Mouse (Mus musculus) brain, embryonic 14.5 days (tissue): ENCODE measurements at regions not wholly inside any gene's neighbourhood (a gene's known extent, or its start where the extent isn't known, plus 50 kb on each side); places are given as distances from the start of the nearest gene placed in this dataset.

ENCODE experiments used
- DNase-seq: peaks from one replicate; pipeline ENCODE4 v3.0.0-alpha.2; 2011; ENCODE audit warnings: low read depth
- CTCF ChIP-seq: fragments of 200-500 bp; IDR thresholded peaks from 2 replicates; pipeline ENCODE4 v1.5.1; 2012; ENCODE audit warnings: inconsistent platforms, mild to moderate bottlenecking, moderate library complexity, borderline replicate concordance; ENCODE audit not compliant: insufficient read depth, insufficient read length; ENCODE audit errors: extremely low read depth
- POLR2A ChIP-seq: fragments of 200-500 bp; IDR thresholded peaks from 2 replicates; pipeline ENCODE4 v1.6.1; 2012; ENCODE audit warnings: mild to moderate bottlenecking, inconsistent platforms, borderline replicate concordance; ENCODE audit not compliant: poor library complexity, insufficient read depth, insufficient read length, severe bottlenecking; ENCODE audit errors: extremely low read depth

- peak; percentile 59 for DNase-seq
- TF ChIP-seq POLR2A (no peak), CTCF (no peak)
These were observed 167.3 kb downstream of the Gadd45g start for GRCm38 (mm10) chr13:52013757-52014156.

- no peak for TF ChIP-seq CTCF
- no peak for TF ChIP-seq POLR2A
- peak; percentile 38 for DNase-seq
These were observed 168.1 kb downstream of the Gadd45g start for GRCm38 (mm10) chr13:52014566-52014965.

- no peak for TF ChIP-seq CTCF
- no peak for TF ChIP-seq POLR2A
- DNase-seq = peak; percentile 85
These were observed 168.6 kb downstream of the Gadd45g start for GRCm38 (mm10) chr13:52015066-52015465.

GRCm38 (mm10) chr13:52015496-52015895, 169.0 kb downstream of the Gadd45g start:
- no peak for TF ChIP-seq CTCF
- no peak for TF ChIP-seq POLR2A
- peak; percentile 80 for DNase-seq

GRCm38 (mm10) chr13:52017598-52018190, 171.2 kb downstream of the Gadd45g start:
- no peak for DNase-seq
- TF ChIP-seq POLR2A (no peak), CTCF (no peak)

GRCm38 (mm10) chr13:52019647-52020046, 173.2 kb downstream of the Gadd45g start:
- no peak for TF ChIP-seq CTCF
- no peak for TF ChIP-seq POLR2A
- no peak for DNase-seq

GRCm38 (mm10) chr13:52021150-52021549, 174.7 kb downstream of the Gadd45g start:
- no peak for DNase-seq
- TF ChIP-seq POLR2A (no peak), CTCF (no peak)

- TF ChIP-seq CTCF = no peak
- no peak for TF ChIP-seq POLR2A
- DNase-seq = no peak
These were observed 175.3 kb downstream of the Gadd45g start for GRCm38 (mm10) chr13:52021828-52022227.

- no peak for DNase-seq
- no peak for TF ChIP-seq CTCF
- TF ChIP-seq POLR2A = no peak
These were observed 176.1 kb downstream of the Gadd45g start for GRCm38 (mm10) chr13:52022529-52022928.

- peak; percentile 64 for DNase-seq
- no peak for TF ChIP-seq POLR2A
- TF ChIP-seq CTCF = no peak
These were observed 177.9 kb downstream of the Gadd45g start for GRCm38 (mm10) chr13:52024349-52024748.

GRCm38 (mm10) chr13:52024832-52025481, 178.5 kb downstream of the Gadd45g start:
- DNase-seq = peak; percentile 49
- TF ChIP-seq CTCF = no peak
- TF ChIP-seq POLR2A = no peak

GRCm38 (mm10) chr13:52025482-52025848, 179.0 kb downstream of the Gadd45g start:
- TF ChIP-seq POLR2A = no peak
- no peak for TF ChIP-seq CTCF
- DNase-seq = no peak

GRCm38 (mm10) chr13:52026291-52026690, 179.8 kb downstream of the Gadd45g start:
- TF ChIP-seq POLR2A = no peak
- no peak for TF ChIP-seq CTCF
- DNase-seq = no peak

- DNase-seq = no peak
- no peak for TF ChIP-seq CTCF
- TF ChIP-seq POLR2A = no peak
These were observed 183.5 kb downstream of the Gadd45g start for GRCm38 (mm10) chr13:52029868-52030422.
